Mouse (Mus musculus): ENCODE measurements around the gene Abca9. TPM values are rescaled to one million over a fixed set of nuclear protein-coding genes. Genes with fewer than 3 reads are reported as not detected.

The Abca9 gene
- polyA plus RNA-seq, 1 experiment = 0.02 TPM

DNA sequence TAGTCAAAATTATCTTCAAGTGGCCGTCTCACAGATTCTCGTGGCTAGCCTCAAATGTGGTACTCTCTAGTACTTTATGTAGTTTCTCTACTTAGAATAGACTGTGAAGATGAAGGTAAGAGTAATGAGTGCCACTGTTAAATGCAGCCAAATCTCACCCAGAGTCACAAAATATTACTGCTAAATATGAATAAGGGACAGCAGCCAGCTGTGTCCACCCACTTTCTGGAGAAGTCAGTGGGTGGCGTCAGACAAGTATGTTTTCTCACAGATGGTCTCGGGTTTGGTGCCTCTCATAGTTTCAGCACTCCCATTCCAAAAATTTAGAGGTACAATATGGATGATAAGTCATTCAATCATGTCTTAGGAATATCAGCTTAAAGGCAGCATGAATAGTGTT is 27.3 kb upstream of the Abca9 start:
- no peaks in the 10 kb centered on the region for H3K36me3 ChIP-seq (ENCODE audit: control insufficient read depth, insufficient read depth)
- H3K4me3 ChIP-seq = no peak overlapping the region
- H3K79me2 ChIP-seq (ENCODE audit: control insufficient read depth, insufficient read depth) = no peaks in the 10 kb centered on the region
- TF ChIP-seq REST (IDR thresholded peaks at IDR 0.05; ENCODE audit: insufficient read depth, insufficient read length) (no peak), MYOD1 (IDR thresholded peaks at IDR 0.05; ENCODE audit: control insufficient read depth in 1 of 3, insufficient read length in 2 of 3, low read depth in 2 of 3) (no peak), POLR2AphosphoS2 (IDR thresholded peaks at IDR 0.05; ENCODE audit: insufficient read length, low read depth) (no peak), MYOG (IDR thresholded peaks at IDR 0.05; ENCODE audit: control insufficient read depth in 1 of 3, insufficient read depth in 1 of 3, insufficient read length in 2 of 3, low read depth in 2 of 3) (no peak), SRF (IDR thresholded peaks at IDR 0.05; ENCODE audit: control insufficient read depth, insufficient read length, low read depth) (no peak), E2F4 (IDR thresholded peaks at IDR 0.05; ENCODE audit: insufficient read depth) (no peak), MAX (IDR thresholded peaks at IDR 0.05; ENCODE audit: low read depth) (no peak), USF1 (IDR thresholded peaks at IDR 0.05; ENCODE audit: low read depth) (no peak), TCF3 (IDR thresholded peaks at IDR 0.05; ENCODE audit: insufficient read length, low read depth) (no peak)
- no peak overlapping the region for H3K4me2 ChIP-seq (ENCODE audit: low read depth)
- no peaks in the 10 kb centered on the region for H3K27me3 ChIP-seq (ENCODE audit: control insufficient read depth, insufficient read depth, insufficient read length)
- H3ac ChIP-seq (ENCODE audit: control insufficient read depth, insufficient read length) = no peak overlapping the region

DNA sequence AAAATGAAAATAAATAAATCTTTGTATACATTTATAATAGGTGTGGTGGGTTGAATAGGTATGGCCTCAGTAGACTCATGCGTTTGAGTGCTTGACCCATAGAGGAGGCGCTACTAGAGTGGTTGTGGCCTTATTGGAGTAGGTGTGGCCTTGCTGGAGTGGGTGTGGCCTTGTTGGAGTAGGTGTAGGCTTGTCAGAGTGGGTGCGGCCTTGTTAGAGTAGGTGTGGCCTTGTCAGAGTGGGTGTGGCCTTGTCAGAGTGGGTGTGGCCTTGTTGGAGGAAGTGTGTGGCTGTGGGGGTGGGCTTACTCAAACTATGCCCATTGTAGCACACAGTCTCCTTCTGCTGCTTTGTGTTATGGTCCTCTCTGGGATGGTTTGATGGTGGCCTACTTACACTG is 3.2 kb upstream of the Abca9 start:
- Histone ChIP-seq H3K27me3 (ENCODE audit: control insufficient read depth, insufficient read depth, insufficient read length) (no peaks in the 10 kb centered on the region), H3K79me2 (ENCODE audit: control insufficient read depth, insufficient read depth) (no peaks in the 10 kb centered on the region), H3ac (ENCODE audit: control insufficient read depth, insufficient read length) (no peak overlapping the region), H3K4me2 (ENCODE audit: low read depth) (no peak overlapping the region), H3K4me3 (no peak overlapping the region), H3K36me3 (ENCODE audit: control insufficient read depth, insufficient read depth) (no peaks in the 10 kb centered on the region)
- TF ChIP-seq SRF (IDR thresholded peaks at IDR 0.05; ENCODE audit: control insufficient read depth, insufficient read length, low read depth) = no peak
- no peak for TF ChIP-seq MYOD1 (IDR thresholded peaks at IDR 0.05; ENCODE audit: control insufficient read depth in 1 of 3, insufficient read length in 2 of 3, low read depth in 2 of 3)
- no peak for TF ChIP-seq POLR2AphosphoS2 (IDR thresholded peaks at IDR 0.05; ENCODE audit: insufficient read length, low read depth)
- no peak for TF ChIP-seq POLR2A (IDR thresholded peaks at IDR 0.05; ENCODE audit: insufficient read length, low read depth)
- TF ChIP-seq E2F4 (IDR thresholded peaks at IDR 0.05; ENCODE audit: insufficient read depth) = no peak
- TF ChIP-seq MAX (IDR thresholded peaks at IDR 0.05; ENCODE audit: low read depth) = no peak
- TF ChIP-seq TCF12 (IDR thresholded peaks at IDR 0.05; ENCODE audit: insufficient read depth, poor library complexity, severe bottlenecking) = no peak
- TF ChIP-seq USF1 (IDR thresholded peaks at IDR 0.05; ENCODE audit: low read depth) = no peak
- no peak for TF ChIP-seq REST (IDR thresholded peaks at IDR 0.05; ENCODE audit: insufficient read depth, insufficient read length)
- TF ChIP-seq MYOG (IDR thresholded peaks at IDR 0.05; ENCODE audit: control insufficient read depth in 1 of 3, insufficient read depth in 1 of 3, insufficient read length in 2 of 3, low read depth in 2 of 3) = no peak
- no peak for TF ChIP-seq TCF3 (IDR thresholded peaks at IDR 0.05; ENCODE audit: insufficient read length, low read depth)
- TF ChIP-seq CEBPB (IDR thresholded peaks at IDR 0.05; ENCODE audit: insufficient read depth, poor library complexity, severe bottlenecking) = no peak

DNA sequence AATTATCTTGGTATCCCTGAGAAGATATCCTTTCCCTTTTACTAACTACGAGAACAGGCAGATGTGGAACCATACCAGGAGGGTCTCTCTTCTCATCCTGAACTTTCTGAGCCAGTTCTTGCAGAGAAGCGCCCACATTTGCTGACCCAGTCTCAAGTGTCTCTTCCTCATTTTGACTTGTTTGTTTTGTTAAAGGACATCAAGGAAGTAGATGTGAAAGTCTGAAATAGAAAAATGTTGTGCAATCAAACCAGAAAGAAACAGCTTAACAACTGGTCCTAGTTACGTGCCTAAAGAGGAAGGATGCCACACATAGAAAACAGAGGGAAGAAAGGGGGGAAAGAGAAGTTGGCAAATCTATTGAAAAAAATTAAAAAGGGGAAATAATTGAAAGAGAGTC is 2.2 kb downstream of the Abca9 start:
- no peak for TF ChIP-seq TCF3 (IDR thresholded peaks at IDR 0.05; ENCODE audit: insufficient read length, low read depth)
- TF ChIP-seq MYOD1 (IDR thresholded peaks at IDR 0.05; ENCODE audit: control insufficient read depth in 1 of 3, insufficient read length in 2 of 3, low read depth in 2 of 3) = no peak
- TF ChIP-seq REST (IDR thresholded peaks at IDR 0.05; ENCODE audit: insufficient read depth, insufficient read length) = no peak
- no peak for TF ChIP-seq TCF12 (IDR thresholded peaks at IDR 0.05; ENCODE audit: insufficient read depth, poor library complexity, severe bottlenecking)
- Histone ChIP-seq H3K36me3 (ENCODE audit: control insufficient read depth, insufficient read depth) (no peaks in the 10 kb centered on the region), H3K79me2 (ENCODE audit: control insufficient read depth, insufficient read depth) (no peaks in the 10 kb centered on the region), H3K4me3 (no peak overlapping the region), H3K4me2 (ENCODE audit: low read depth) (no peak overlapping the region), H3ac (ENCODE audit: control insufficient read depth, insufficient read length) (no peak overlapping the region), H3K27me3 (ENCODE audit: control insufficient read depth, insufficient read depth, insufficient read length) (no peaks in the 10 kb centered on the region)

DNA sequence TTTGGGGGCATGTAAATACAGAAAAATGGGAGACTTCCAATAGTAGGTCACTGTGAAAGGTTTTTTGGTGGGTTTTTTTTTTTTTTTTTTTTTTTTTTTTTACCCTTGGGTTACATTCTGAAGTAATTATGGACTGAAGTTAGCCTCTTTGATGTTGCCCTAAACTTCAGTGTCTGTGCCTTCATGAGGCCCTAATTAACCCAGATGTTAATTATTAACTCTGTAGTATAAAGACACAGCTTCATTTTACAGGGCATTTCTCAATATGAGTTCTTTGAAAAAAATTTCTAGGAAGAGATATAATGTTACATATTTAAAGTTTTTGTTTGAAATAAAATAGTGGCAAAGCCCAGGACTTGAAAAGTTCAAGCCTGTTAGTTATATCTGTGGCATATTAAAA is 2.6 kb downstream of the Abca9 start:
- Histone ChIP-seq H3ac (ENCODE audit: control insufficient read depth, insufficient read length) (no peak overlapping the region), H3K36me3 (ENCODE audit: control insufficient read depth, insufficient read depth) (no peaks in the 10 kb centered on the region), H3K4me2 (ENCODE audit: low read depth) (no peak overlapping the region), H3K4me3 (no peak overlapping the region), H3K79me2 (ENCODE audit: control insufficient read depth, insufficient read depth) (no peaks in the 10 kb centered on the region), H3K27me3 (ENCODE audit: control insufficient read depth, insufficient read depth, insufficient read length) (no peaks in the 10 kb centered on the region)
- no peak for TF ChIP-seq E2F4 (IDR thresholded peaks at IDR 0.05; ENCODE audit: insufficient read depth)
- TF ChIP-seq POLR2AphosphoS2 (IDR thresholded peaks at IDR 0.05; ENCODE audit: insufficient read length, low read depth) = no peak
- no peak for TF ChIP-seq USF1 (IDR thresholded peaks at IDR 0.05; ENCODE audit: low read depth)
- no peak for TF ChIP-seq MYOG (IDR thresholded peaks at IDR 0.05; ENCODE audit: control insufficient read depth in 1 of 3, insufficient read depth in 1 of 3, insufficient read length in 2 of 3, low read depth in 2 of 3)
- no peak for TF ChIP-seq TCF12 (IDR thresholded peaks at IDR 0.05; ENCODE audit: insufficient read depth, poor library complexity, severe bottlenecking)
- no peak for TF ChIP-seq POLR2A (IDR thresholded peaks at IDR 0.05; ENCODE audit: insufficient read length, low read depth)
- no peak for TF ChIP-seq MYOD1 (IDR thresholded peaks at IDR 0.05; ENCODE audit: control insufficient read depth in 1 of 3, insufficient read length in 2 of 3, low read depth in 2 of 3)
- TF ChIP-seq CEBPB (IDR thresholded peaks at IDR 0.05; ENCODE audit: insufficient read depth, poor library complexity, severe bottlenecking) = no peak

DNA sequence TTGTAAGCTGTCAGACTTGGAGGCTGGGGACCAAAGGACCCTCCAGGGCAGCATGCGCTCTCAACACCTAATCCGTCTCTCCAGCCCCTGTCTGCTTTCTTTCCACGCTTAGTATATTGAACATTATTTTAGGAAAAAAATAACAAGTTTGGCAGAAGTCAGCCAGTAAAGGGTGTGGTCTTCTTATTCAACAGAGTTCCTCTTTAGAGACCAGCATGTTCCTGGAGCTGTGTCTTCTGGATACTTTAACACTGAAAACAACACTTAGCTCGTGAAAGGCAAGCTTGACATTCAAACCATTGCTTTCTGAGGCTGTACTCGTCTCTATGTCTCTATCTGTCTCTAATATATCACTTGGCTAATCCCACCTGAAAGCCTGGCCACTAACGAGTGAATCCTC is 10.9 kb downstream of the Abca9 start:
- no peaks in the 10 kb centered on the region for H3K36me3 ChIP-seq (ENCODE audit: control insufficient read depth, insufficient read depth)
- no peak overlapping the region for H3ac ChIP-seq (ENCODE audit: control insufficient read depth, insufficient read length)
- no peaks in the 10 kb centered on the region for H3K79me2 ChIP-seq (ENCODE audit: control insufficient read depth, insufficient read depth)
- no peak overlapping the region for H3K4me2 ChIP-seq (ENCODE audit: low read depth)
- H3K27me3 ChIP-seq (ENCODE audit: control insufficient read depth, insufficient read depth, insufficient read length) = no peaks in the 10 kb centered on the region
- TF ChIP-seq SRF (IDR thresholded peaks at IDR 0.05; ENCODE audit: control insufficient read depth, insufficient read length, low read depth) = no peak
- no peak for TF ChIP-seq E2F4 (IDR thresholded peaks at IDR 0.05; ENCODE audit: insufficient read depth)
- TF ChIP-seq USF1 (IDR thresholded peaks at IDR 0.05; ENCODE audit: low read depth) = no peak
- no peak for TF ChIP-seq POLR2A (IDR thresholded peaks at IDR 0.05; ENCODE audit: insufficient read length, low read depth)
- no peak for TF ChIP-seq MYOD1 (IDR thresholded peaks at IDR 0.05; ENCODE audit: control insufficient read depth in 1 of 3, insufficient read length in 2 of 3, low read depth in 2 of 3)
- H3K4me3 ChIP-seq = no peak overlapping the region

Measured in myocyte (in vitro differentiated cells).